Mouse (Mus musculus) lung, postnatal 0 days (tissue): ENCODE data around the gene Mon1a. TPM values are rescaled to one million over a fixed set of nuclear protein-coding genes. Genes with fewer than 3 reads are reported as not detected.

Experiments
- ATAC-seq: fragments of 200-750 bp; cut with Nextera tagmentation; 2 replicates; pipeline ENCODE4 v1.8.0; 2017; ENCODE audit warnings: moderate library complexity
- DNase-seq: peaks from one replicate; pipeline ENCODE4 v3.0.0-alpha.2; 2016; ENCODE audit warnings: low spot score
- H3K27ac ChIP-seq: fragments of 300-500 bp; sonication (generic); 2 replicates; pipeline ENCODE4 v1.5.1; 2014; ENCODE audit warnings: antibody characterized with exemption, mild to moderate bottlenecking, low read length, mixed read lengths
- H3K27me3 ChIP-seq: fragments of 300-500 bp; sonication (generic); replicated peaks from 2 replicates; pipeline ENCODE4 v1.6.1; 2014; ENCODE audit warnings: low read length, mixed read lengths; ENCODE audit not compliant: insufficient read depth
- H3K36me3 ChIP-seq: fragments of 300-500 bp; sonication (generic); 2 replicates; pipeline ENCODE4 v1.6.1; 2014; ENCODE audit warnings: low read length, mixed read lengths; ENCODE audit not compliant: insufficient read depth
- H3K4me1 ChIP-seq: fragments of 300-500 bp; sonication (generic); 2 replicates; pipeline ENCODE4 v1.6.1; 2014; ENCODE audit warnings: antibody characterized with exemption, low read depth, low read length, mixed read lengths; ENCODE audit not compliant: insufficient read depth
- H3K4me2 ChIP-seq: fragments of 300-500 bp; sonication (generic); replicated peaks from 2 replicates; pipeline ENCODE4 v1.6.1; 2014; ENCODE audit warnings: low read depth, mild to moderate bottlenecking, low read length, moderate library complexity, mixed read lengths
- H3K4me3 ChIP-seq: fragments of 300-500 bp; sonication (generic); 2 replicates; pipeline ENCODE4 v1.5.1; 2014; ENCODE audit warnings: low read depth, low read length
- H3K9ac ChIP-seq: fragments of 300-500 bp; sonication (generic); replicated peaks from 2 replicates; pipeline ENCODE4 v1.6.1; 2014; ENCODE audit warnings: low read depth, mild to moderate bottlenecking
- H3K9me3 ChIP-seq: fragments of 300-500 bp; sonication (generic); 2 replicates; pipeline ENCODE4 v1.6.1; 2016; ENCODE audit warnings: low read length, mixed read lengths
- CTCF ChIP-seq: IDR thresholded peaks from 2 replicates; pipeline ENCODE4 v1.5.1; 2016; ENCODE audit warnings: antibody characterized with exemption, mild to moderate bottlenecking
- EP300 ChIP-seq: IDR thresholded peaks from 2 replicates; pipeline ENCODE4 v1.6.1; 2016; ENCODE audit warnings: antibody characterized with exemption, mild to moderate bottlenecking, control low read depth
- WGBS: fragments of 180-500 bp; shearing (Covaris S2); extraction: QIAGEN DNeasy Blood & Tissue Kit; methylation state at CpG from one replicate; pipeline ENCODE4 v1.1.7; 2014; 5-methylcytosine and 5-hydroxymethylcytosine counted together
- polyA plus RNA-seq: library from polyadenylated mRNA; unstranded; fragments of >200 nt; fragmentation: Nextera tagmentation; extraction: Ambion mirVana; gene quantifications from 2 replicates; pipeline ENCODE4 v1.2.1, GENCODE M21; 2015

Mon1a gene
- polyA plus RNA-seq, 1 experiment from 2014 or later: 12.3 TPM

- Histone ChIP-seq H3K27me3 (peaks cover 6% of the 10 kb centered on the region; the same call in 1 of the 2 replicates), H3K4me2 (peak overlapping the region; percentile 66), H3K4me3 (peak overlapping the region; percentile 28), H3K27ac (no peak overlapping the region), H3K4me1 (peaks cover 4% of the 10 kb centered on the region; the same call in 1 of the 2 replicates), H3K9me3 (no peaks in the 10 kb centered on the region), H3K36me3 (no peaks in the 10 kb centered on the region), H3K9ac (peak overlapping the region; percentile 16; the same call in 1 of the 2 replicates)
- no peak for TF ChIP-seq CTCF
- no peak for TF ChIP-seq EP300
- DNase-seq (no peak), ATAC-seq (no peak)
- WGBS: 1% methylated on average over 33 of the region's 41 CpGs
Measured at GRCm38 (mm10) chr9:107935790-107936214, 47.9 kb downstream of the Mon1a start.

GRCm38 (mm10) chr9:107936215-107936822 is 48.4 kb downstream of the Mon1a start:
- TF ChIP-seq CTCF (no peak), EP300 (no peak)
- H3K9ac ChIP-seq: peak overlapping the region; percentile 16; the same call in 1 of the 2 replicates
- peaks cover 6% of the 10 kb centered on the region; the same call in 1 of the 2 replicates for H3K27me3 ChIP-seq
- H3K4me1 ChIP-seq: peaks cover 4% of the 10 kb centered on the region; the same call in 1 of the 2 replicates
- 5% methylated on average over 28 of the region's 29 CpGs for whole genome bisulfite sequencing
- no peaks in the 10 kb centered on the region for H3K36me3 ChIP-seq
- peak overlapping the region; percentile 66 for H3K4me2 ChIP-seq
- no peak for ATAC-seq
- no peak overlapping the region for H3K27ac ChIP-seq
- no peaks in the 10 kb centered on the region for H3K9me3 ChIP-seq
- peak overlapping the region; percentile 28 for H3K4me3 ChIP-seq
- no peak for DNase-seq

- DNase-seq (no peak), ATAC-seq (no peak)
- TF ChIP-seq EP300 (no peak), CTCF (no peak)
- Histone ChIP-seq H3K9ac (no peak overlapping the region), H3K27ac (no peak overlapping the region), H3K9me3 (no peaks in the 10 kb centered on the region), H3K4me2 (no peak overlapping the region), H3K36me3 (no peaks in the 10 kb centered on the region), H3K4me3 (no peak overlapping the region), H3K27me3 (peaks cover 6% of the 10 kb centered on the region; the same call in 1 of the 2 replicates), H3K4me1 (peaks cover 4% of the 10 kb centered on the region; the same call in 1 of the 2 replicates)
- WGBS: 33% methylated on average over 3 of the region's 3 CpGs
Measured at GRCm38 (mm10) chr9:107936831-107937230, 48.9 kb downstream of the Mon1a start.

DNA sequence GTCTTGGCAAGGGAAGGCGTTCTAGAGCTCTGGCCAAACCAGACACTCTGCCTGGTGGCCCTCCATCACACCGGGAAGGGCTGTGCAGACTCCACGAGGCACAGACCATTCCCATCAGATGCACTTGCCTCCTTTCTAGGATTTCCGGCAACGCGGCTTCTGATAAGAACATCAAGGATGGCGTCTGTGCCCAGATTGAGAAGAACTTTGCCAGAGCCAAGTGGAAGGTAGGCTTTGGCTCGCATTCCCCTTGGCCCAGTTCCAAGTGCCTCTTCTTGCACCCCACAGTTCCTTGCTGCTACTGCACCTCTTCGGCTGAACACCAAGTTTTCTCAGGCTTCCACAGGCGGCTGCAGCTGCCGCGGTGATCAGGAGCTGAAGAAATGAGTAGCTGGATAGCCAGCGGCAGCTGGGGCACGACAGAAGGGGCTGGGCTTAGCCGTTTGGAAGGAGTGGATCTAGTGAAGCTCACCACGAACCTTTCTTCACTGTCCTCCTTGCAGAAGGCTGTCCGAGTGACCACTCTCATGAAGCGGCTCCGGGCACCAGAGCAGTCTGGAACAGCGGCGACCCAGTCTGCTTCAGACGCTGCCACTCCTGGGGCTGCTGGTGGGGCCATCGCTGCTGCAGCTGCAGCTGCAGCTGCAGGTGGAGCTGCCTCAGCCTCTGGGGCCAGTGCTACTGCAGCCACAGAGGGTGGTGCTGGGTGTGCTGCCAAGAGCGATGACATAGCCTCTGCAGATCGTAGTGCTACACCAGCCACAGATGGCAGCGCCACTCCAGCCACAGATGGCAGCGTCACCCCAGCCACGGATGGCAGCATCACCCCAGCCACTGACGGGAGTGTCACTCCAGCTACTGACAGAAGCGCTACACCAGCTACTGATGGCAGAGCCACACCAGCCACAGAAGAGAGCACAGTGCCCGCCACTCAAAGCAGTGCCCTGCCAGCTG is 59.6 kb downstream of the Mon1a start:
- H3K27me3 ChIP-seq: no peaks in the 10 kb centered on the region
- H3K4me2 ChIP-seq: no peak overlapping the region
- no peaks in the 10 kb centered on the region for H3K9me3 ChIP-seq
- ATAC-seq: no peak
- no peak for DNase-seq
- no peaks in the 10 kb centered on the region for H3K36me3 ChIP-seq
- H3K4me3 ChIP-seq: no peak overlapping the region
- TF ChIP-seq CTCF (no peak), EP300 (no peak)
- no peaks in the 10 kb centered on the region; the same call in 1 of the 2 replicates for H3K4me1 ChIP-seq
- no peak overlapping the region for H3K9ac ChIP-seq
- 74% methylated on average over 31 of the region's 31 CpGs for WGBS
- H3K27ac ChIP-seq: no peak overlapping the region

GRCm38 (mm10) chr9:107949184-107949921 is 61.4 kb downstream of the Mon1a start:
- no peaks in the 10 kb centered on the region; the same call in 1 of the 2 replicates for H3K4me1 ChIP-seq
- H3K27ac ChIP-seq: no peak overlapping the region
- ATAC-seq: no peak
- TF ChIP-seq CTCF: no peak
- no peak for TF ChIP-seq EP300
- H3K4me2 ChIP-seq: no peak overlapping the region
- DNase-seq: no peak
- no peaks in the 10 kb centered on the region for H3K27me3 ChIP-seq
- H3K4me3 ChIP-seq: no peak overlapping the region
- H3K9me3 ChIP-seq: no peaks in the 10 kb centered on the region
- H3K36me3 ChIP-seq: no peaks in the 10 kb centered on the region
- no peak overlapping the region for H3K9ac ChIP-seq
- 78% methylated on average over 13 of the region's 13 CpGs for WGBS

- ATAC-seq: no peak
- 84% methylated on average over 10 of the region's 10 CpGs for WGBS
- TF ChIP-seq CTCF: no peak
- TF ChIP-seq EP300: no peak
- H3K9ac ChIP-seq: peak within 1 kb of the TSS; percentile 24
- H3K36me3 ChIP-seq: no peaks in the 10 kb centered on the region
- no peaks in the 10 kb centered on the region for H3K27me3 ChIP-seq
- peak within 1 kb of the TSS; percentile 57 for H3K4me3 ChIP-seq
- H3K27ac ChIP-seq: 0 out of 2 replicates have a peak within 1 kb of the TSS, but pooled peaks have one; percentile 28
- peak within 1 kb of the TSS; percentile 88 for H3K4me2 ChIP-seq
- no peaks in the 10 kb centered on the region for H3K9me3 ChIP-seq
- H3K4me1 ChIP-seq: no peaks in the 10 kb centered on the region; the same call in 1 of the 2 replicates
- DNase-seq: no peak
Measured at GRCm38 (mm10) chr9:107949922-107950235, 61.9 kb downstream of the Mon1a start, which contains the start of gene Traip. Traip (plus strand) TSS chr9:107950136.
